Mouse (Mus musculus) heart, embryonic 13.5 days (tissue): ENCODE data around the gene Slc23a2. TPM values are rescaled to one million over a fixed set of nuclear protein-coding genes. Genes with fewer than 3 reads are reported as not detected.

ENCODE experiments used
- ATAC-seq: fragments of 200-750 bp; cut with Nextera tagmentation; 2 replicates; pipeline ENCODE4 v1.8.0; 2017; ENCODE audit warnings: moderate TSS enrichment; ENCODE audit not compliant: insufficient number of reproducible peaks, low FRiP score, low TSS enrichment; ENCODE audit errors: extremely low read depth
- H3K27ac ChIP-seq: fragments of 300-500 bp; sonication (generic); replicated peaks from 2 replicates; pipeline ENCODE4 v1.5.1; 2015; ENCODE audit warnings: moderate library complexity, mild to moderate bottlenecking, inconsistent platforms
- H3K27me3 ChIP-seq: fragments of 300-500 bp; sonication (generic); replicated peaks from 2 replicates; pipeline ENCODE4 v1.6.1; 2015; ENCODE audit warnings: mild to moderate bottlenecking, inconsistent platforms
- H3K36me3 ChIP-seq: fragments of 300-500 bp; sonication (generic); 2 replicates; pipeline ENCODE4 v1.6.1; 2015; ENCODE audit warnings: mild to moderate bottlenecking, inconsistent platforms
- H3K4me1 ChIP-seq: fragments of 300-500 bp; sonication (generic); 2 replicates; pipeline ENCODE4 v1.6.1; 2015; ENCODE audit warnings: inconsistent platforms
- H3K4me2 ChIP-seq: fragments of 300-500 bp; sonication (generic); 2 replicates; pipeline ENCODE4 v1.6.1; 2015; ENCODE audit warnings: inconsistent platforms, mild to moderate bottlenecking, moderate library complexity
- H3K4me3 ChIP-seq: fragments of 300-500 bp; sonication (generic); 2 replicates; pipeline ENCODE4 v1.5.1; 2015; ENCODE audit warnings: moderate library complexity, mild to moderate bottlenecking, inconsistent platforms
- H3K9ac ChIP-seq: fragments of 300-500 bp; sonication (generic); 2 replicates; pipeline ENCODE4 v1.6.1; 2015; ENCODE audit warnings: inconsistent platforms, mild to moderate bottlenecking, moderate library complexity
- H3K9me3 ChIP-seq: fragments of 300-500 bp; sonication (generic); 2 replicates; pipeline ENCODE4 v1.6.1; 2016; ENCODE audit warnings: inconsistent platforms
- WGBS: fragments of 180-500 bp; shearing (Covaris S2); methylation state at CpG from one replicate; pipeline ENCODE4 v1.1.7; 2015; ENCODE audit warnings: mixed read lengths; 5-methylcytosine and 5-hydroxymethylcytosine counted together
- polyA plus RNA-seq: library from polyadenylated mRNA; unstranded; fragments of >200 nt; fragmentation: Nextera tagmentation; extraction: Ambion mirVana; gene quantifications from 2 replicates; pipeline ENCODE4 v1.2.1, GENCODE M21; 2015

The Slc23a2 gene
- polyA plus RNA-seq, 1 experiment from 2014 or later, result 9.2 TPM

DNA sequence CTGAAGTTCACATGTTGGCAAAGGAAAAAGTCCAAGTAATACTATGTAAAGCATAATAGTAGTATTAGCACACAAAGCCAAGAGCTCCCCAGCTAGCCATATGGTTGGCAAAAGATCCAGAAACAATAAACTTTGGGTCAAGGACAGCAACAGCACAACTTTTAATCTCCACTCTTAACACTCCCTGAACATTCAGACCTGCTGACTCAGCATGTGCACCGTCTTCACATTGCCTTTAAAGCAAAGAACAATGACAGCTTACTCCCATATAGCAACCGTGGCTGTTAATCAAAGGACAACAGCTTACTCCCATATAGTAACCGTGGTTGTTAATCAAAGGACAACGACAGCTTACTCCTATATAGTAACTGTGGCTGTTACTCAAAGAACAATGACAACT, 48.3 kb downstream of the Slc23a2 start:
- Histone ChIP-seq H3K9ac (no peak overlapping the region), H3K4me3 (no peak overlapping the region), H3K27ac (no peak overlapping the region), H3K4me1 (peaks cover 32% of the 10 kb centered on the region), H3K27me3 (no peaks in the 10 kb centered on the region), H3K36me3 (peaks cover 45% of the 10 kb centered on the region), H3K9me3 (no peaks in the 10 kb centered on the region), H3K4me2 (no peak overlapping the region)
- 72% methylated on average over 4 of the region's 4 CpGs for WGBS
- no peak for ATAC-seq

GRCm38 (mm10) chr2:132095821-132096220, 49.1 kb downstream of the Slc23a2 start:
- 77% methylated on average over 6 of the region's 6 CpGs for WGBS
- ATAC-seq, result no peak

GRCm38 (mm10) chr2:132094441-132095230, 50.3 kb downstream of the Slc23a2 start:
- Histone ChIP-seq H3K27me3 (no peaks in the 10 kb centered on the region), H3K4me2 (peak overlapping the region; percentile 16; the same call in 1 of the 2 replicates), H3K27ac (peak overlapping the region; percentile 39; the same call in 1 of the 2 replicates), H3K9me3 (no peaks in the 10 kb centered on the region), H3K36me3 (peaks cover 33% of the 10 kb centered on the region), H3K4me3 (no peak overlapping the region), H3K4me1 (peaks cover 38% of the 10 kb centered on the region), H3K9ac (no peak overlapping the region)
- ATAC-seq, result no peak
- WGBS, result 64% methylated on average over 11 of the region's 11 CpGs

More at GRCm38 (mm10) chr2:132095821-132096220, 49.1 kb downstream of the Slc23a2 start:
- peaks cover 44% of the 10 kb centered on the region for H3K36me3 ChIP-seq
- no peak overlapping the region for H3K9ac ChIP-seq
- no peak overlapping the region for H3K27ac ChIP-seq
- H3K27me3 ChIP-seq, result no peaks in the 10 kb centered on the region
- H3K4me2 ChIP-seq, result no peak overlapping the region
- H3K9me3 ChIP-seq, result no peaks in the 10 kb centered on the region
- H3K4me1 ChIP-seq, result peaks cover 32% of the 10 kb centered on the region
- no peak overlapping the region for H3K4me3 ChIP-seq

GRCm38 (mm10) chr2:132093739-132094138, 51.2 kb downstream of the Slc23a2 start:
- WGBS, result 77% methylated on average over 2 of the region's 2 CpGs
- no peak overlapping the region for H3K4me2 ChIP-seq
- H3K9ac ChIP-seq, result no peak overlapping the region
- H3K36me3 ChIP-seq, result peaks cover 33% of the 10 kb centered on the region
- H3K27ac ChIP-seq, result peak overlapping the region; percentile 39; the same call in 1 of the 2 replicates
- no peaks in the 10 kb centered on the region for H3K9me3 ChIP-seq
- no peak overlapping the region for H3K4me3 ChIP-seq
- peaks cover 33% of the 10 kb centered on the region for H3K4me1 ChIP-seq
- ATAC-seq, result no peak
- no peaks in the 10 kb centered on the region for H3K27me3 ChIP-seq

- no peak overlapping the region for H3K27ac ChIP-seq
- H3K27me3 ChIP-seq, result no peaks in the 10 kb centered on the region
- ATAC-seq, result no peak
- H3K36me3 ChIP-seq, result peaks cover 33% of the 10 kb centered on the region
- no peak overlapping the region for H3K4me2 ChIP-seq
- H3K4me1 ChIP-seq, result peaks cover 33% of the 10 kb centered on the region
- WGBS, result 91% methylated on average over 1 of the region's 1 CpGs
- no peak overlapping the region for H3K4me3 ChIP-seq
- no peak overlapping the region for H3K9ac ChIP-seq
- H3K9me3 ChIP-seq, result no peaks in the 10 kb centered on the region
Observed at GRCm38 (mm10) chr2:132093298-132093697, 51.6 kb downstream of the Slc23a2 start.

- no peak overlapping the region for H3K4me3 ChIP-seq
- no peak overlapping the region for H3K4me2 ChIP-seq
- no peak overlapping the region for H3K9ac ChIP-seq
- ATAC-seq, result no peak
- no peaks in the 10 kb centered on the region for H3K9me3 ChIP-seq
- no peak overlapping the region for H3K27ac ChIP-seq
- H3K27me3 ChIP-seq, result no peaks in the 10 kb centered on the region
- H3K4me1 ChIP-seq, result peaks cover 33% of the 10 kb centered on the region
- peaks cover 34% of the 10 kb centered on the region for H3K36me3 ChIP-seq
- 68% methylated on average over 3 of the region's 3 CpGs for WGBS
Observed at GRCm38 (mm10) chr2:132092722-132093121, 52.2 kb downstream of the Slc23a2 start.

DNA sequence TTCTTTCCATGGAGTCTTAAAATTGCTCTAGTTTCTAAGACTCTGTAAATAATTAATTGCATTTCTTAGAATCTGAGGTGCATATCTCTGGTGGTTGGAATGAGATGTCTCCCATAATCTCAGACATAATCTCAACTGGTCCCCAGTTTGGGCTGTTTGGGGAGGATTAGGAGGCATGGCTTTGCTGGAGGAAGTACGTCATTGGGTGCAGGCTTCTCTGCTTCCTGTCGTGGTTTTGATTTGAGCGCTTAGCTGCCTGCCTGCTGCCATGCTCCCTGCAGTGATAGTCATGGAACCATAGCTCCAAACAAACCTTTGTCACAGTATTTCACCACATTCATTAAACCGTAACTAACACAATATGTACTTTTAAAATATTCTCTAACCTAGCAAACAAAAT, 53.2 kb downstream of the Slc23a2 start:
- no peak for ATAC-seq
- 65% methylated on average over 4 of the region's 4 CpGs for WGBS

GRCm38 (mm10) chr2:132084813-132085212, 60.1 kb downstream of the Slc23a2 start:
- no peak for ATAC-seq
- H3K4me2 ChIP-seq, result no peak overlapping the region
- no peaks in the 10 kb centered on the region for H3K27me3 ChIP-seq
- H3K4me3 ChIP-seq, result no peak overlapping the region
- H3K27ac ChIP-seq, result no peak overlapping the region
- no peak overlapping the region for H3K9ac ChIP-seq
- H3K36me3 ChIP-seq, result peaks cover 50% of the 10 kb centered on the region
- peaks cover 13% of the 10 kb centered on the region for H3K4me1 ChIP-seq
- H3K9me3 ChIP-seq, result no peaks in the 10 kb centered on the region

More for the DNA sequence above, 53.2 kb downstream of the Slc23a2 start:
- Histone ChIP-seq H3K9ac (no peak overlapping the region), H3K27me3 (no peaks in the 10 kb centered on the region), H3K4me1 (peaks cover 32% of the 10 kb centered on the region), H3K4me2 (no peak overlapping the region), H3K36me3 (peaks cover 38% of the 10 kb centered on the region), H3K4me3 (no peak overlapping the region), H3K9me3 (no peaks in the 10 kb centered on the region), H3K27ac (no peak overlapping the region)

DNA sequence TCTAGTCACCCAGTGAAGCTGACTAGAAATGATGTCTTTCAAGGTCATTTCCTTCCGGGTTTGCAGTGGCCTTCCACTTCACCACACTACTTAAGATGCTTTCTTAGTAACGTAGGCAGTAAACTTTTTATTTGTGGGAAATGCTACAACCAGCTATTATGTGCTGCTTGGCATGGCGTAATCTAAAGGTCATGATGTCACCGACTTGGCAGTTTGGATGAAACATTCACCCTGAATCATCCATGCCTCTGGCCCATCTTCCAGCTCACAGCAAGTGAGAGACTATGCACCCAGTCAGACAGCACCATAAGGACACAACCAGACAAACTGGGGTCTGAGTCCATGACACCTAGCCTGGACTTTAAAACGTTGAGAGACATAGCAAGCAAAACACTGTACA, 60.5 kb downstream of the Slc23a2 start:
- no peak overlapping the region for H3K9ac ChIP-seq
- peaks cover 17% of the 10 kb centered on the region for H3K4me1 ChIP-seq
- H3K36me3 ChIP-seq, result peaks cover 47% of the 10 kb centered on the region
- no peaks in the 10 kb centered on the region for H3K27me3 ChIP-seq
- H3K9me3 ChIP-seq, result no peaks in the 10 kb centered on the region
- WGBS, result 78% methylated on average over 5 of the region's 5 CpGs
- no peak overlapping the region for H3K4me2 ChIP-seq
- no peak overlapping the region for H3K4me3 ChIP-seq
- H3K27ac ChIP-seq, result no peak overlapping the region
- ATAC-seq, result no peak

GRCm38 (mm10) chr2:132079139-132079538, 65.8 kb downstream of the Slc23a2 start:
- no peak overlapping the region for H3K4me3 ChIP-seq
- no peaks in the 10 kb centered on the region for H3K9me3 ChIP-seq
- no peak overlapping the region for H3K9ac ChIP-seq
- no peaks in the 10 kb centered on the region for H3K27me3 ChIP-seq
- peak overlapping the region; percentile 9; the same call in 1 of the 2 replicates for H3K4me2 ChIP-seq
- WGBS, result 31% methylated on average over 5 of the region's 5 CpGs
- peak; percentile 56; the same call in 1 of the 2 replicates for ATAC-seq
- H3K4me1 ChIP-seq, result peaks cover 43% of the 10 kb centered on the region
- H3K36me3 ChIP-seq, result peaks cover 36% of the 10 kb centered on the region
- peak overlapping the region; percentile 71 for H3K27ac ChIP-seq

- no peak for ATAC-seq
- H3K4me1 ChIP-seq, result peaks cover 15% of the 10 kb centered on the region
- no peaks in the 10 kb centered on the region for H3K27me3 ChIP-seq
- no peak overlapping the region for H3K9ac ChIP-seq
- H3K4me2 ChIP-seq, result no peak overlapping the region
- no peak overlapping the region for H3K27ac ChIP-seq
- no peak overlapping the region for H3K4me3 ChIP-seq
- H3K9me3 ChIP-seq, result no peaks in the 10 kb centered on the region
- 85% methylated on average over 3 of the region's 3 CpGs for WGBS
- peaks cover 57% of the 10 kb centered on the region for H3K36me3 ChIP-seq
Observed at GRCm38 (mm10) chr2:132073052-132073451, 71.9 kb downstream of the Slc23a2 start.
